Mouse (Mus musculus) kidney, adult 2 months (tissue): ENCODE measurements around the gene Tymp.

Experiments
- CTCF ChIP-seq: fragments of 200-500 bp; conservative IDR thresholded peaks from 2 replicates; pipeline ENCODE4 v1.5.1; 2011; ENCODE audit warnings: low read depth, mild to moderate bottlenecking, control low read depth, low read length, moderate library complexity, mixed read lengths; ENCODE audit not compliant: insufficient read depth, insufficient read length
- POLR2A ChIP-seq: fragments of 200-500 bp; IDR thresholded peaks from one replicate; pipeline ENCODE4 v1.6.1; 2011; ENCODE audit warnings: low read depth, low read length, control low read depth

DNA sequence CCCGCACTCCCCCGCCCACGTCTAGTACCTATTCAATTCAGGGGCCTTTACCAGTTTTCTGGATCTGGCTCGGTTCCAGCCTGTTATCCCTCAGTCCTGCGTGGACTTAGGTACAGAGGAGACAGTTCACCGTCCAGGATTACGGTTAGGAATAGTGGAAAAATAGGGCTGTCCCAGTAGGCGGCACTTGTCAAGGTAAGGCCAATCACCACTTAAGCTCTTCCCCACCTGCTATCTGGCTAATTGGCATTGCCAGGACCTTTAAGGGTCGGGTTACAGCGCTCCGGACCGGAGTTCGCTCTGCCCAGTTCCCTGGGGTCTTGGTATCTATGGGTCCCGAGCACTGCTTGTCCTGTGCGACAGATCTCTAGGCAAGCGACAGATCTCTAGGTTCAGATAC, at the start of gene Tymp:
- no peak for TF ChIP-seq POLR2A
- no peak for TF ChIP-seq CTCF
